Mouse (Mus musculus): ENCODE measurements around the gene Mbnl2. TPM values are rescaled to one million over a fixed set of nuclear protein-coding genes. Genes with fewer than 3 reads are reported as not detected.

Gene Mbnl2
- total RNA-seq, 2 experiments from 2014 or later = 223 to 270 TPM

DNA sequence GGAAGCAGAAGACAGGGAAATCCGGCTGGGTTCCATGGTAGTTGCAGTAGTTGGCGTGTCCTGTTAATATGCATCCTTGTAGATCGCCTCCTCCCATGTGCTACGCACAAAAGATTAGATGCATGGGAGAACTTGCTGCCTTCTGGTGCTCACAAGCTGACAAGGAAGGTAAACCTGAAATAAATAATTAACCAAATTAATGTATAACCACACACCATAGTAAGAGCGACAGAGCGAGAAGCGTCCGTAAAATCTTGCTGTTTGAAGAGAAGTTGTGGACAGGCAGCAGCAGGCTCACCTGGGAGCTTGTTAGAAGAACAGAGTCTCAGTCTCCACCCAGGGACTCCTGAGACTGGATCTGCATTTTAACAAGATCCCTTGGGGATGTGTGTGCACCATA, 4.4 kb upstream of the Mbnl2 start:
- intact Hi-C loops (cut with DNase I) = no loop called here
- DNase-seq = no peak

DNA sequence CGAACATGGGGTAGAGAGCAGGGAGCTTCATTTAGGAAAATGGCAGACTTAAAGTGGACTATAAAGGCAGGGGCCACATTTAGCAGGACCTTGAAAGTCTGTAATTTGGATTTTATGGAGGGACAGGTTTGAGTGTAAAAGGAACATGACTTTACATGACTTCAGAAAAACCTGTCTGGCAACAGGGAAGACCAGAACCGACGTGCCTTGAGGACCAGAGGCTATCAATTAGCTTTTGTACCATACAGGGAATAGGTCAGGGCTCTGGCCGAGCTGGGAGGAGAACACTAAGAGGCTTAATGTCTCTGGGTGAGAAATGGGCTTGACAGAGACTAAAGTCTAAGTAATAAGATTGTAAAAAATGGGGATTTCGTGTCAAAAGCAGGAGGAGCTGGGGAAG, 1.7 kb upstream of the Mbnl2 start:
- intact Hi-C loops (cut with DNase I) = loop anchor here (2.0 kb wide), 1 partner anchor 135 kb away; no protein-coding TSS in a partner anchor
- DNase-seq = no peak

DNA sequence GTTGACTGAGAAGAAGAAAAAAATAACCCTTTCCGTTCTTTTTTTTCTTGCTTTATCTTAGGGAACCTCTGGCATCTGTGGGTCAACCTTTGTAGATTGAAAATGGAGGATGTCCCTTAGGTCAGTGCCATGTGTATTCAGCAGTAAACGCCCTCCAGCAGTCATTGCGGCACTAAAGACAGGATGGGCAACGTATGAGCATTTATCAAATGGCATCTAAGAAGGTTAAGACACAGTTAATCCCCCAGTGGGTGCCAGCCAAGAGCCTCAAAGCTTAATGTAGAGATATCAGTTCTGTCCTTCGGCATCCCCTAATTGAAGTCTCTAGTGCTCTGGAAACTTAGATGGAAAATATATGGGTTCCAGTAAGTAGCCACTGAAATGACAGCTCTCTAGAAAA, 723 bp upstream of the Mbnl2 start:
- intact Hi-C loops (cut with DNase I) = loop anchor here (2.0 to 5.0 kb wide), 4 partner anchors 63 to 203 kb away; partner anchors contain the start of gene Rap2a

DNA sequence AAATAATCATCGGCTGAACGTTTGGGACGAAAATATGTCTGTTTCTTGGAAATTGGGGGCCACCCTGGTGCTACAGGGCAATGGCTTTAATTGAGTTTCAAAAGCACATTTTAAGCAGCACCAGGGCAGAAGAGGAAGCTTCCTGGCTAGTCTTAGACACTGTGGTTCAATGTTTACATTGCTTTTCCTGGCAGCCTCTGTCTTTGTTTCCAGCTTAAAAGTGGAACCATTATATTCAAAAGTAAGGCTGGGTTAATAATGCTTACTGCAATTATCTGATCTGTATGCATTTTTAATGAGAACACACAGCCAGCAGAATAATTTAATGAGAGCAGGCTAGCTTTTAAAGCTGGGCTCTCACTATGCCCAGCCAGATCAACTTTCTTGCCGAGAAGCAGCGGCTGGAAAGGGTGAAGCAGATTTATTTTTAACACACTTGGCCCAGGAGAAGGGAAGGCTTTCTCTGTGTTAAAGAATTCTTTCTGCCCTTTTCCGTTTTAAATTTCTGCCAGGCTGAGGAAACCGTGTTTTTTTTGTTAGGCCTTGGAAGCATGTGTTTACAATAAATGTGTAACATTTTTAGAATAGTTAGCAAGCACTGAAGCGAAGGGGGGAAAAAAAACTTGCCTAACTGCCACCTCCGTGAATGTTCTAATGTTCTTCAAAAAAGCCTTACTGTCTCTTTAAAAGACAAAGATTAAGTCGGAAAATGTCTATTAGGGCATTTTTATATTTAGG, 1.0 kb downstream of the Mbnl2 start:
- intact Hi-C loops (cut with DNase I) = loop anchor here (2.0 to 5.0 kb wide), 4 partner anchors 20 to 201 kb away; partner anchors contain the start of gene Rap2a
- peak; percentile 55 to 59 for DNase-seq

More for the DNA sequence above, 723 bp upstream of the Mbnl2 start:
- DNase-seq = no peak

DNA sequence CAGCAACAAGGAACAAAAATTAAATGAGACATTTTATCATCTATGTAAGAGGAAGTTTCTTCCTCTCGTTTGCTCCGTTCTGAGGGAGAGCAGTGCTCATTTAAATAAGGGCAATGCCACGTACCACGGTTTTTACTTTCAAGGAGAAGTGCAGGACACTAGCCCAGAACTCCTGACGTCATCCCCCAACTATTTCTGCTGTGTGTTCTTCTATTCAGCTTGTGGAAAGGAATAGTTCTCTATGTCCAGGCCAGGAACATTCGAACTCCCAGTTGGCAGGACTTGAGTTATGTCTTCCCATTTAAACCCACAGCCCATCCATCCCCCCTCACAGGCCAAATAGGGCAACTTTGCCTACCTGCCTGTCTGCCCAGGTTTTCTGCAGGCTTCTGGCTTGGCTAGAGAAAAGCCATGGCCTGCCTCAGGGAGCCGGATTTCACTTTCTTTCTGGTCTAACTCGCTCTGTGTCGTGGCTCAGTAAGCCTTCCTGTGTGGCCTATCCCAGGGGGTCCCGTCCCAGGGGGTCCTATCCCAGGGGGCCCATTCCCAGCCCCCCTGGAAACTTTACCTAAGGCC, 1.7 kb downstream of the Mbnl2 start:
- peak; percentile 83 to 89 for DNase-seq
- intact Hi-C loops (cut with DNase I) = loop anchor here (2.0 to 5.0 kb wide), 4 partner anchors 20 to 200 kb away; partner anchors contain the start of gene Rap2a

DNA sequence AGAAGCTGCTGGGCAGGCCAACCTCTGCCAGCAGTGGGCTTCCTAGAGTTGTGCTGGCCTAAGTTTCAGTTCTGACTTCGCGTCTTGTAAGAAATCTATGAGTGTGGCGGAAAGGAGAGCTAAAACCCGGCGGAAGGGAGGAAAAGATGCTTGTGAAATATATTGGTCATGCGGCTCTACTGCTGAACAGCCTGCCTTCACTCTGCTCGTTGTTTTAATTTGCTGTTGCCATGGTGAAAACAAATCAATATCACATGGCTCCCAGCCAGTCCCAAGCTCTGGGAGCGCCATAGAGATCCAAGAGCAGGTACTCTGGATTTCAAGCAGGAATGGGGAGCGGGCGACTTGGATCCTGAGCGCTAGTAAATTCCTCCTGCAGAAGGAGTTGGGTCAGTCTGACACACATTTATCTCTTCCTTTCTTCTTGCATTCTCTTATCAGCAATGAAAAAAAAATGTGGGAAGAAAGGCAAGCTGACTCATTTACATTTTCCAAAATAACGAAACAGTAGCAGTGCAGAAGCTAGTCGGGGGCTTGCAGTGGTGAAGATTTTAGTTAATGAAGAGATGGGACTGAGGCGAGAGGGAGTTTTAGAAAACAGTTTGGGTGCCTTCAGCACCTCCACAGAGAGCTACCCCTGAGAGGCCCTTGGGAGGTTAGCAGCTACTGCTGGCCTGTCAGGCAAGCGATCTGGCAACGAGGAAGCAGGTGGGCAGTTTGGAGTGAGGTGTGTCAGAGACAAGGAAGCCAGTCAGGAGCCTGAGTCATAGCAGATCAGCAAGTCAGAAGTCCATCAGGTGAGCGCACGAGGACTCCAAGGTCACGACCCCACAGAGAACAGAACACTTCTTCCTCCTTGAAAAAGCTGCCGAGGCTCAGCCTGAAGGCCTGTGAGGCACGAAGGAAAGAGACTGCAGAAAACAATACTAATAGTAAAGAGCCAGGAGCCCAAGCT, 3.1 kb downstream of the Mbnl2 start:
- intact Hi-C loops (cut with DNase I) = loop anchor here (5.0 kb wide), 3 partner anchors 59 to 199 kb away; partner anchors contain the start of gene Rap2a
- DNase-seq = peak; percentile 78 to 81

DNA sequence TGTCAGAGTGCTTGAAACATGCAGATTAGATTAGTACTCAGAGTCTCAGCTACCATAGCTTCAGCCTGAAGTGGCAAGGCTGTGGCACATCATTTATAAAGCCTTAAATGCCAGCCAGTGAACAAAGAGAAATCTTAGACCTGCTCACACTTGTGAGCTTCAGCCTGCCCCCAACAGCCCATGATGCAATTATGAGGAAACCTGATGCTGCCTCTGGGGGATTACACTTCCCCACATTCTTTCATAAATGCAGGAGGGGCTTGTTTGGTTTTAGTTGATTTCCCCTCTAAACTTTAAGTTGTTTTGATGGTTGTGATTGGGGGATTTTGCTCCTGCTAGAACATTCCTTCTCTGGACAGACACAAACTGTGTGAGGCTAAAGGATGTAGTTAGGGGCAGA, 4.7 kb downstream of the Mbnl2 start:
- DNase-seq = peak in 1 of 2 experiments; percentile 59
- intact Hi-C loops (cut with DNase I) = no loop called here

DNA sequence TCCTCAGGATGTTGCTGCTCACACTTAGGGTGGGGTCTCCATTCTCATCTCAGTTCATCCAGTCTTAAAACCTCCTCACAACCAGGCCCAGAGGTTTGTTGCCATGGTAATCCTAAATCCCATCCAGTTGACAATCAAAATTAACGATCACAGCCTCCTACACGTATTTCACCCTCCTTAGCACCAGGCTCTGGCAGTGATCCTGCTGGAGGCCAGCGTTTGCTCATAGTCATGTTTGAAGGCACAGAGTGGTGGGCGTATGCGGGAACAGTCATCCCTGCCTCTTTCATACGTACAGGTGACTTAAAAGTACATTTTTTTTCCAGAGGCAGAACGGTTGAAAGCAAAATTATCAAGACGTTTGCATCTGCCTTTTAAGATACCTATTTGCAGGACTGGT, 8.3 kb downstream of the Mbnl2 start:
- intact Hi-C loops (cut with DNase I) = no loop called here
- DNase-seq = no peak

DNA sequence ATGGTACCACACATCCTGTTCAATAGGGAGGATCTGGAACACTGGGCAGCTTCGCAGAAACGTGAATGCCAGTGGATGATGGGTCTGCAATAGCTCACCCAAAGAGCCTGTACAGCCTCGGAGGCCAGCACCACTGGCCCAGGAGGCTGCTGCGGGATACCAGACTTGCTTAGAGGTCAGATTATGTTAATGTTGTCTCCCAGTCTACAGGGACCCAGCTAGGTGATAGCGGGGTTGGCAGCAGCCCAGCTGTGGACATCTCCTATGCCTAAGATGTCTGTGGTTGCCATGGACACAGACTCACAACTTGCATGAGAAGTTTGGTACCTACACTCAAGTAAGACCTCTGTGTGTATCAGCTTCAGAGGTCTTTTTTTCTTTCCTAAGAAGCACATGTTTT, 9.0 kb downstream of the Mbnl2 start:
- intact Hi-C loops (cut with DNase I) = no loop called here

DNA sequence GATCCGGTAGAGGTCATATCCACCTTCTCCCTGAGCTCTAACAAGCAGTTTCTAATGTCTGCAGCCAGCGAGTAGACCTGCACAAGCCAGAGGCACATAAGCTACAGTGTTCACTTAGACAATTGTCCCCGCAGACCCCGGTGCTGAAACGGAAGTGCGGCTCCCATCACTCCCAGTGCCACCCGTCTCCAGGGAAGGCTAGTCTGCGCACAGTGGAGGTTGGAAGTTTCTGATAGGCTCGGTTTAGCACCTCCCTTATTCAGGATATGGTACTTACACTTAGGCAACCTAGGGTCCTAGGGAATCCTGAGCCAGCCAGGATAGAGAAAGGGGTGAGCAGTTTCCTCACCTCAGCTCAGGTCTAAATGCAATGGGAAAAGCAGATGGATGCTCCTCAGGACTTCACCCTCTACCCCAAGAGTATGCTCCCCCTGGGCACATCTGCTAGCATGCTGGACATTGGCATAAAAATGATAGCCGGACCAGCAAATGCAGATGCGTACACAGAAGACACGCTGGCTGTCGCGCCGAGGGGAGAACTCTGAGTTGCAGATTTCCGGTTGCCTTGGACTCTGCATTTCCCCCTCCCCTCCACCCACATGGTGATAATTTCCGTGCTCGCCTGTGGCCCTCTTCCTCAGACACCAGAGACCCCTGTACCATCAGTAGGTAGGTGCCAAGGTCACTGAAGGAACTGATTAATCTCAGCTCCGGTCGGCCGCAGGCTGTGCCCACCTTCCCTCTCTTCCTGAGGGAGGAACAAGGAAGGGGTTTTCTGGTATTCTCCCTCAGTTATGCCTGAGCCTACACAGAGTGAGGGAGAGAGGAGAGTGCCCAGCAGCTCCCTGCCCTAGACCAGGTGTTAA, 11.9 kb downstream of the Mbnl2 start:
- intact Hi-C loops (cut with DNase I) = no loop called here
- DNase-seq = no peak

More for the DNA sequence above, 9.0 kb downstream of the Mbnl2 start:
- no peak for DNase-seq

DNA sequence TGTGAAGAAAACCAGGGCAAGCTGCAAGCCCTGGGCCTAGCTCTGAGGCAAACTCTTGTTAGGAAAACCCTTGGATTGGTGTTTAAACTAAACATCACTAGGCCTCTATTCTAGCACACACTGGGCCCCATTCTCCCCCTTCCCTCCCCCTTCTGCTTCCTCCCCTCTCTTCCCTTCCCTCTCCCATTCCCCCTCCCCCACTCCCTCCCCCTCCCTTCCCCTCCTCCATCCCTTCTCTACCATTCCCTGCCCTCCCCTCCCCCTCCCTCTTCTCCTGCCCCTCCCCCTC, 12.5 kb downstream of the Mbnl2 start:
- intact Hi-C loops (cut with DNase I) = no loop called here
- no peak for DNase-seq

DNA sequence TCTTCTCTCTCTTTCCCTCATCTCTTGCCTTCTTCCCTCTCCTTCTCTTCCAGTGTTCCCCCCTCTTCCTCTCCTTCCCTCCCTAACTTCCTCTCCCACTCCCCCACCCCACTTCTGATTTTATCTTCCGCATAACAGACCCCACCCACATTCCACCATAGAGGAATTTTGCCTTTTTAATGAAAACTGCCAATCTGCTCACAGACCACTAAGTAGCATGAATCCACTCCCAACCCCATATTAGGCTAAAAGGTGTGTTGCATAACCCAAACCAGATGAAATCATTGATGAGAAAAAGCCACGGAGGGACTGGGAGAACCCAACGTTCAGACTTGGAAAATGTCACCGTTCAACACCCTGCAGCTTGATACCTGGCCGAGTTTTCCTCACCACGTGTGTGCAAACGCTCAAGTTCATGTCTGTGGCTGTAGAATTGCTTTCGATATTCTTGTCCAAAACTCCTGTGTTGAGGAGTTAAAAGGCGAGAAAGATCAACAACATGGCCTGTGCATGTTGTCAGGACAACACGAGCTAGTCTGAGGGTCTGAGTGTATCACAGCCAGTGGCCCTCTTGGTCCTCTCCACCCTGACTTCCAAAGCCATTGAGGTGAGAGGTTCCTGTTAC, 13.0 kb downstream of the Mbnl2 start:
- DNase-seq = peak in 1 of 2 experiments; percentile 14
- intact Hi-C loops (cut with DNase I) = no loop called here

DNA sequence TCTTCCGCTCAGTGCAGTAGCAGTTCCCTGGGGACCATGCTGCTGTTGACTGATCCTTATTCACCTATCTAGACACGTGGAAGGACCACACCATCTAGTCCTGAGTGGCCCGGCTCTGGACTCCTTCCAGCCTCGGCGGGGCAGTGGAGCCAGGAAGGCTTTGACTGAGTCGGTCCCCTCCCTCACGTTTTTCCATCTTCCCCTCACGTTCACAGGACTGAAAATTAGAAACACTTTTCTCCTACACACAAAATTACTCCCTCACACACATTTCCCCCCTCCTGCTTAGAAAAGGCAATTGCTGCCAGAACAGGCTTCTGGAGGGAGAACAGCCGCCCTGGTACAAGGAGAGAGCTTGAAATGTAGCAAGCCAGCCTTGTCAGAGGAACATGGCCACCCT, 13.6 kb downstream of the Mbnl2 start:
- DNase-seq = peak; percentile 65 to 67
- intact Hi-C loops (cut with DNase I) = no loop called here

DNA sequence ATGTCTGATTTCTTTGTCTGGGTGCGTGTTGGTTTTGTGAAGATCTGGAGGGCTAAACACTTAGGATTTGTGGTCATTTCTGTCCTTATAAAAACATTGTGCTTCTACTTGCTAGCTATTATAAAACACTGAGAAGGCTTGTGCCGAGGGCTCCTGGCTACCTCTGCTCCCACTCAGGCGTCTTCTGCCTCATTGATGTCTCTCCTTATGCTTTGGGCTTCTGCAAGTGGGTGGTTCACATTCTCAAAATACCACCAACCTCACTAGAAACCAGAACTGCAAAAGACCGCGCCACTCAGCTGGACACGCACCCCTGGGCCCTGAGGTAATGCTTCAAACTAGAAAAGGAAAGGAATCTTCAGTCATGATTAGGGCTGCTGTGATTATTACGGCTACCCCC, 14.1 kb downstream of the Mbnl2 start:
- intact Hi-C loops (cut with DNase I) = no loop called here
- no peak for DNase-seq

DNA sequence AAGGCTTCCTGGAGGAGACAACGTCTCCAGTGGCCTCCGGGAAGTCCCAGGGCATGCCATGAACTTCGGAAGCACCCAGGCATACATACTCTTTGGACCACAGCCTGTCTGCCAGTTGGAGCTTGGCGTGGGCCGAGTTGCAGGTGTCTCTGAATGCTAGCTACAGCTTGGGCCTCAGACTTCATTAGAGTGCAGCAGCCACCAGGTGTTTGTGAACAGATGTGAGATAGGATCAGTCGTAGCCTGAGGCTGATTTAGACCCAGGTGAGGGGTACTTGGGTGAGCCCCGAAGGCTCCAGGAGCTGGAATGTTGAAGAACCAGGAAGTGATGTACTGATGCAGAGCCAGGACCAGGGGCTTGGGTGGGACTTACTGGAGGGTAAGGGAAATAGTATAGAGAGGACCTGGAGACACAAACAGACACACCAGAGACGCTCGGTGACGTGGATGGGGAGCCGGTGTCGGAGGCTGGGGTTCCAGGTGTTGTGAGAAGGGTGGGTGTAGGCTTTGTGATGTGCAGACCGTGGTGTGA, 15.8 kb downstream of the Mbnl2 start:
- intact Hi-C loops (cut with DNase I) = no loop called here
- no peak for DNase-seq

DNA sequence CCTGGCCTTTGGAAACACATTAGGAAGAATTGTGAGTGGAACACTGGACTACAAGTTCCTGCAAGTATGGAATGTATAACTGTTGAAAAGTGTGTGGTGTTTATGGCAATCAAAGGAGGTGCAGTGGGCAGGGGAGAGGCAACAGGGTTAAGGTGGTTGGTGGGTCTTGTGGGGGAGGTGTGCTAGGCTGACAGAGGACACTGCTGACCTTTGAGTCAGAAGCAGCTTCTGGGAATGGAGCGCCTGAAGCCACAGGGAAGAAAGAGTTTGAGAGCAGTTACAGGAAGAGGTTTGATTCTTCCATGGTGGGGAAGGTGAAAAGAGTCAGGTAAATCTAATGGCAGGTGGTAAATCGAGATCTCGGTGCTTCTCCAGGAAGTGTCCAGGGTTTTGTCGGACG, 16.7 kb downstream of the Mbnl2 start:
- DNase-seq = no peak
- intact Hi-C loops (cut with DNase I) = no loop called here

DNA sequence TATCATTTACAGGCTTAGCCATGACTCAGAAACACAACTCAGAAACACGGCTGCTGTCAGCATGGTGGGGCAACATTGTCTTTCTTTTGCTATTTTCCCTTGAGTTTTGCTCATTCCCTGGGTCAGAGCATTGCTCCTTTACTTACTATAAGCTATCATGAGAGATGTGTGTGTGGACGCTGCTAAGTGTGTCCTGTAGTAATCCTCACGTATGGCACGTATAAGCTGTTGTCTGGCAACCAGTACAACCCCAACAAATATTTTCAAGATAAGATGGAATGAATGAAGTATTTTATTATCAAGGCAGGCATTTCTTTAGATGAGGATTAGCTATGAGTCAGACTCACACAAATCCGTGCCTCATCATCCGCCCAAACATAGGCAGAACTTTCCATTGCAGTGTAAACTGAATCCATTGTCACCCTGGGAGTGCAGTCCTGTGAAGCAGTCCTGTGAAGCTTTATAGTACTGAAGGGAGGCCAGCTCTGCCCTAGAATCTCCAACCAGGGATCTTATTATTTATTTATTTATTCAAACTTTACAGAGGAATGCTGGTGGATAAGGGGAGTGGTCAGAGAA, 17.2 kb downstream of the Mbnl2 start:
- no peak for DNase-seq
- intact Hi-C loops (cut with DNase I) = no loop called here

DNA sequence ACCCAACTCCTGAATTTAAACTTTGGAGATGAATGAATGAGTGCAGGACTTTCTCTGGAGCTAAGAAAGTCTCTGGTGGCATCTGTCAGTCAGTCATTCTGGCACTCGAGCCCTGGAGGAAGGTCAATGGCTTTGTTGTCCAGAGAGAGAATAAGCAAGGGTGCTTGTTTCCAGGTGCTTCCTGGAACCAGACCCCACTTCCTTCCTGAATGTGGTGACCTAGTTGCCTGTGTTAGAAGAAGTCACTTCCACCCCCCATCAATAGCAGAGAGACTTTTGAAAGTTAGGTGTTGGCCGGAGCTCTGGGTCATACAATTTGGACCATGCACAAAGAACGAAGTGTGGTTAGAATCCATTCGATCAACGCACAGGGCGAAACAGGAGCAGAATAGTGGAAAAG, 19.0 kb downstream of the Mbnl2 start:
- intact Hi-C loops (cut with DNase I) = no loop called here
- peak in 1 of 2 experiments; percentile 27 for DNase-seq

Measured in heart, postnatal 10 days (tissue).